Mouse (Mus musculus) liver, embryonic 13.5 days (tissue): ENCODE measurements around the gene Tmem98. TPM values are rescaled to one million over a fixed set of nuclear protein-coding genes. Genes with fewer than 3 reads are reported as not detected.

Source experiments
- ATAC-seq: fragments of 200-750 bp; cut with Nextera tagmentation; 2 replicates; pipeline ENCODE4 v1.8.0; 2017; ENCODE audit warnings: low read depth, mild to moderate bottlenecking, moderate number of reproducible peaks, moderate library complexity
- DNase-seq: peaks from one replicate; pipeline ENCODE4 v3.0.0; 2022
- H3K27ac ChIP-seq: fragments of 300-500 bp; sonication (generic); 2 replicates; pipeline ENCODE4 v1.5.1; 2015; ENCODE audit warnings: moderate library complexity, mild to moderate bottlenecking, inconsistent platforms
- H3K27me3 ChIP-seq: fragments of 300-500 bp; sonication (generic); 2 replicates; pipeline ENCODE4 v1.6.1; 2015; ENCODE audit warnings: mild to moderate bottlenecking, inconsistent platforms
- H3K36me3 ChIP-seq: fragments of 300-500 bp; sonication (generic); 2 replicates; pipeline ENCODE4 v1.6.1; 2015; ENCODE audit warnings: mild to moderate bottlenecking, inconsistent platforms
- H3K4me1 ChIP-seq: fragments of 300-500 bp; sonication (generic); replicated peaks from 2 replicates; pipeline ENCODE4 v1.6.1; 2015; ENCODE audit warnings: inconsistent platforms
- H3K4me2 ChIP-seq: fragments of 300-500 bp; sonication (generic); 2 replicates; pipeline ENCODE4 v1.6.1; 2015; ENCODE audit warnings: inconsistent platforms, mild to moderate bottlenecking, moderate library complexity
- H3K4me3 ChIP-seq: fragments of 300-500 bp; sonication (generic); replicated peaks from 2 replicates; pipeline ENCODE4 v1.5.1; 2015; ENCODE audit warnings: mild to moderate bottlenecking, inconsistent platforms
- H3K9ac ChIP-seq: fragments of 300-500 bp; sonication (generic); 2 replicates; pipeline ENCODE4 v1.6.1; 2015; ENCODE audit warnings: mild to moderate bottlenecking, inconsistent platforms
- H3K9me3 ChIP-seq: fragments of 300-500 bp; sonication (generic); replicated peaks from 2 replicates; pipeline ENCODE4 v1.6.1; 2016; ENCODE audit warnings: inconsistent platforms
- WGBS: fragments of 180-500 bp; shearing (Covaris S2); methylation state at CpG from one replicate; pipeline ENCODE4 v1.1.7; 2015; ENCODE audit not compliant: insufficient replicate concordance; 5-methylcytosine and 5-hydroxymethylcytosine counted together
- polyA plus RNA-seq: library from polyadenylated mRNA; unstranded; fragments of >200 nt; fragmentation: Nextera tagmentation; extraction: Ambion mirVana; gene quantifications from 2 replicates; pipeline ENCODE4 v1.2.1, GENCODE M21; 2015

Tmem98 gene
- polyA plus RNA-seq, 1 experiment from 2014 or later, result 11.7 TPM

- peaks cover 16% of the 10 kb centered on the region for H3K27me3 ChIP-seq
- H3K9me3 ChIP-seq, result no peaks in the 10 kb centered on the region
- H3K9ac ChIP-seq, result no peak overlapping the region
- peaks cover 34% of the 10 kb centered on the region for H3K4me1 ChIP-seq
- DNase-seq, result no peak
- no peak for ATAC-seq
- peak overlapping the region; percentile 36 for H3K4me2 ChIP-seq
- WGBS, result 73% methylated on average over 11 of the region's 11 CpGs
- H3K36me3 ChIP-seq, result no peaks in the 10 kb centered on the region
- H3K27ac ChIP-seq, result 0 out of 2 replicates have a peak overlapping the region, but pooled peaks have one; percentile 36
- no peak overlapping the region for H3K4me3 ChIP-seq
Observed at GRCm38 (mm10) chr11:80854430-80854829, 44.5 kb downstream of the Tmem98 start.

- Histone ChIP-seq H3K27me3 (peaks cover 19% of the 10 kb centered on the region), H3K27ac (peak overlapping the region; percentile 36; the same call in 1 of the 2 replicates), H3K9me3 (no peaks in the 10 kb centered on the region), H3K4me2 (peak overlapping the region; percentile 36), H3K4me3 (no peak overlapping the region), H3K9ac (no peak overlapping the region), H3K4me1 (peaks cover 34% of the 10 kb centered on the region), H3K36me3 (no peaks in the 10 kb centered on the region)
- WGBS, result 17% methylated on average over 7 of the region's 7 CpGs
- DNase-seq (peak; percentile 44), ATAC-seq (peak; percentile 91)
Observed at GRCm38 (mm10) chr11:80854908-80855307, 44.9 kb downstream of the Tmem98 start.

- Histone ChIP-seq H3K4me2 (no peak overlapping the region), H3K36me3 (no peaks in the 10 kb centered on the region), H3K27me3 (peaks cover 26% of the 10 kb centered on the region), H3K9me3 (no peaks in the 10 kb centered on the region), H3K9ac (no peak overlapping the region), H3K4me3 (no peak overlapping the region), H3K4me1 (peaks cover 34% of the 10 kb centered on the region), H3K27ac (peak overlapping the region; percentile 23; the same call in 1 of the 2 replicates)
- no peak for ATAC-seq
- no peak for DNase-seq
- WGBS, result 45% methylated on average over 2 of the region's 2 CpGs
Observed at GRCm38 (mm10) chr11:80856827-80857226, 46.9 kb downstream of the Tmem98 start.

GRCm38 (mm10) chr11:80858065-80858464 is 48.1 kb downstream of the Tmem98 start, which contains the start of gene Spaca3:
Spaca3 (plus strand) TSS chr11:80858365.
- Histone ChIP-seq H3K4me1 (peaks cover 28% of the 10 kb centered on the region), H3K9me3 (no peaks in the 10 kb centered on the region), H3K4me2 (no peak within 1 kb of the TSS), H3K9ac (no peak within 1 kb of the TSS), H3K4me3 (no peak within 1 kb of the TSS), H3K27ac (0 out of 2 replicates have a peak within 1 kb of the TSS, but pooled peaks have one; percentile 23), H3K36me3 (no peaks in the 10 kb centered on the region), H3K27me3 (peaks cover 18% of the 10 kb centered on the region; the same call in 1 of the 2 replicates)
- 62% methylated on average over 10 of the region's 10 CpGs for WGBS
- DNase-seq (no peak), ATAC-seq (no peak)

- no peaks in the 10 kb centered on the region for H3K4me1 ChIP-seq
- H3K9ac ChIP-seq, result no peak overlapping the region
- no peaks in the 10 kb centered on the region for H3K9me3 ChIP-seq
- no peak for ATAC-seq
- no peak for DNase-seq
- 77% methylated on average over 7 of the region's 7 CpGs for WGBS
- no peak overlapping the region for H3K4me3 ChIP-seq
- no peak overlapping the region for H3K27ac ChIP-seq
- no peak overlapping the region for H3K4me2 ChIP-seq
- peaks cover 18% of the 10 kb centered on the region; the same call in 1 of the 2 replicates for H3K27me3 ChIP-seq
- H3K36me3 ChIP-seq, result no peaks in the 10 kb centered on the region
Observed at GRCm38 (mm10) chr11:80862941-80863340, 53.0 kb downstream of the Tmem98 start.

- 54% methylated on average over 1 of the region's 1 CpGs for WGBS
- peaks cover 31% of the 10 kb centered on the region for H3K4me1 ChIP-seq
- H3K4me2 ChIP-seq, result no peak overlapping the region
- peaks cover 8% of the 10 kb centered on the region; the same call in 1 of the 2 replicates for H3K27me3 ChIP-seq
- H3K27ac ChIP-seq, result no peak overlapping the region
- no peaks in the 10 kb centered on the region for H3K9me3 ChIP-seq
- no peak for ATAC-seq
- DNase-seq, result no peak
- H3K36me3 ChIP-seq, result no peaks in the 10 kb centered on the region
- no peak overlapping the region for H3K9ac ChIP-seq
- H3K4me3 ChIP-seq, result no peak overlapping the region
Observed at GRCm38 (mm10) chr11:80868039-80868438, 58.1 kb downstream of the Tmem98 start.

Other genes with a start within 250 kb of the Tmem98 start
- 5.2 and 6.3 TPM in 2 replicates for gene Myo1d, start 30.1 kb upstream of the Tmem98 start, polyA plus RNA-seq
- gene Spaca3, start 48.2 kb downstream of the Tmem98 start, polyA plus RNA-seq, result not detected in 2 replicates